Mouse (Mus musculus): Measurements from ENCODE around the gene Elmod3. TPM values are rescaled to one million over a fixed set of nuclear protein-coding genes. Genes with fewer than 3 reads are reported as not detected.

The Elmod3 gene
- polyA plus RNA-seq, 1 experiment from 2014 or later, result 12.3 TPM

Other genes starting within 250 kb of the Elmod3 start
- 11.1 and 12.8 TPM in 2 replicates for gene Tmem150a, start 243.0 kb downstream of the Elmod3 start, polyA plus RNA-seq (2015; fragmentation: Nextera tagmentation; extraction: Ambion mirVana)
- 76.8 and 86.0 TPM in 2 replicates for gene Rnf181, start 231.5 kb downstream of the Elmod3 start, polyA plus RNA-seq (2015; fragmentation: Nextera tagmentation; extraction: Ambion mirVana)
- gene Vamp5, start 217.9 kb downstream of the Elmod3 start, polyA plus RNA-seq (2015; fragmentation: Nextera tagmentation; extraction: Ambion mirVana), result 43.2 and 46.1 TPM in 2 replicates
- gene Vamp8, start 207.7 kb downstream of the Elmod3 start, polyA plus RNA-seq (2015; fragmentation: Nextera tagmentation; extraction: Ambion mirVana), result 123 and 142 TPM in 2 replicates
- gene Ggcx, start 184.1 kb downstream of the Elmod3 start, polyA plus RNA-seq (2015; fragmentation: Nextera tagmentation; extraction: Ambion mirVana), result 27.7 and 32.1 TPM in 2 replicates
- gene Mat2a, start 158.9 kb downstream of the Elmod3 start, polyA plus RNA-seq (2015; fragmentation: Nextera tagmentation; extraction: Ambion mirVana), result 247 and 267 TPM in 2 replicates
- gene Sh2d6, start 76.7 kb downstream of the Elmod3 start, polyA plus RNA-seq (2015; fragmentation: Nextera tagmentation; extraction: Ambion mirVana), result not detected in 2 replicates
- gene Capg, start 54.0 kb downstream of the Elmod3 start, polyA plus RNA-seq (2015; fragmentation: Nextera tagmentation; extraction: Ambion mirVana), result 22.6 and 36.5 TPM in 2 replicates
- gene Retsat, start 62 bp upstream of the Elmod3 start, polyA plus RNA-seq (2015; fragmentation: Nextera tagmentation; extraction: Ambion mirVana), result 19.8 and 21.4 TPM in 2 replicates
- gene Tgoln1, start 18.6 kb upstream of the Elmod3 start, polyA plus RNA-seq (2015; fragmentation: Nextera tagmentation; extraction: Ambion mirVana), result 22.7 and 24.4 TPM in 2 replicates
- 12.6 and 19.5 TPM in 2 replicates for gene Tcf7l1, start 190.8 kb upstream of the Elmod3 start, polyA plus RNA-seq (2015; fragmentation: Nextera tagmentation; extraction: Ambion mirVana)